Mouse (Mus musculus) hindbrain, embryonic 11.5 days (tissue): ENCODE results near the gene Cpa1. TPM values are rescaled to one million over a fixed set of nuclear protein-coding genes. Genes with fewer than 3 reads are reported as not detected.

Experiments used
- ATAC-seq: fragments of 200-750 bp; cut with Nextera tagmentation; 2 replicates; pipeline ENCODE4 v1.8.0; 2017; ENCODE audit warnings: mild to moderate bottlenecking, moderate TSS enrichment, moderate library complexity; ENCODE audit not compliant: low FRiP score
- DNase-seq: peaks from one replicate; pipeline ENCODE4 v3.0.0-alpha.2; 2015; ENCODE audit warnings: low spot score
- H3K27ac ChIP-seq: fragments of 300-500 bp; sonication (generic); 2 replicates; pipeline ENCODE4 v1.5.1; 2014; ENCODE audit warnings: mild to moderate bottlenecking, low read depth, low read length
- H3K27me3 ChIP-seq: fragments of 300-500 bp; sonication (generic); 2 replicates; pipeline ENCODE4 v1.6.1; 2014; ENCODE audit warnings: mild to moderate bottlenecking, low read length, moderate library complexity, mixed read lengths; ENCODE audit not compliant: control insufficient read depth, insufficient read depth
- H3K36me3 ChIP-seq: fragments of 300-500 bp; sonication (generic); 2 replicates; pipeline ENCODE4 v1.6.1; 2014; ENCODE audit warnings: mild to moderate bottlenecking, low read length, moderate library complexity, mixed read lengths; ENCODE audit not compliant: control insufficient read depth, insufficient read depth
- H3K4me1 ChIP-seq: fragments of 300-500 bp; sonication (generic); replicated peaks from 2 replicates; pipeline ENCODE4 v1.6.1; 2014; ENCODE audit warnings: low read length, mixed read lengths; ENCODE audit not compliant: control insufficient read depth, insufficient read depth
- H3K4me2 ChIP-seq: fragments of 300-500 bp; sonication (generic); replicated peaks from 2 replicates; pipeline ENCODE4 v1.6.1; 2014; ENCODE audit warnings: mild to moderate bottlenecking, low read depth, low read length
- H3K4me3 ChIP-seq: fragments of 300-500 bp; sonication (generic); 2 replicates; pipeline ENCODE4 v1.5.1; 2014; ENCODE audit warnings: low read depth, low read length
- H3K9ac ChIP-seq: fragments of 300-500 bp; sonication (generic); 2 replicates; pipeline ENCODE4 v1.6.1; 2014; ENCODE audit warnings: low read depth, low read length
- H3K9me3 ChIP-seq: fragments of 300-500 bp; sonication (generic); 2 replicates; pipeline ENCODE4 v1.6.1; 2016; ENCODE audit warnings: low read length; ENCODE audit not compliant: control insufficient read depth
- WGBS: fragments of 180-500 bp; shearing (Covaris S2); extraction: QIAGEN DNeasy Blood & Tissue Kit; methylation state at CpG from one replicate; pipeline ENCODE4 v1.1.7; 2014; 5-methylcytosine and 5-hydroxymethylcytosine counted together
- polyA plus RNA-seq: library from polyadenylated mRNA; unstranded; fragments of >200 nt; fragmentation: Nextera tagmentation; extraction: Ambion mirVana; gene quantifications from 2 replicates; pipeline ENCODE4 v1.2.1, GENCODE M21; 2014

The Cpa1 gene
- polyA plus RNA-seq, 1 experiment from 2014 or later: 0.11 TPM

DNA sequence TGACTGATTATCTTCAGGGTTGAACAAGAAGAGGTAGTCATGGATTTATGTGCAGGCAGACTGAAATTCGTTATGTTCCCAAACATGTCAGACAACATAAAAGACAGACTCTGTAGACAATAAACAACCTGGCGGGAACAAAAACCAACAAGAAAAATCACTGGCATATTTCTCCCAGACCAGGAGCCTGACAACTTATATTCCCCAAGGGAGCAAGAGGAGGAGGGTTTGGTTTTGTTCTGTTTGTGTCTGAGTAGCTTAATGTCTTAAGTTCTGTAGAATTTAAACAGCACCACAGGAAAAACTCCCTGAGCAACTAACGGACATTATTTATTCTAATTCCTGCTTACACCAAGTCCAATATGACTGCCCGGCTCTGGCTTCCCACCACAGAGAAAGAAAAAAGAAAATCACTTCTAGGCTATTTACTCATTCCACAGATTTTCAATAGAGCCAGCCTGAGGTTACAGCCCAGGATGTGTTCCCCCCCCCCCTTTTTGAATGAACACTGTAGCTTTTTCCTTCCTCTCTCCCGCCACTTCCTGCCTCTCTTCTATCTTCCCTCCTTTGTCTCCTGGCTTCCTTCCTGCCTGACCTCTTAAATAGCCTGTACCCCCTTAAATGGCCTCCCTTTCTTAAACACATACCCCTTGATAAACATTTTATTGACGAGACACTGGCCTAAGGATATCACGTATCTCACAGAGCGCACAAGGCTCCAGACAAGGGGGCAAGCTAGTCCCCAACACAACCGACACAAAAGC lies 13.6 kb downstream of the Cpa1 start:
- H3K9ac ChIP-seq: peak overlapping the region; percentile 12; the same call in 1 of the 2 replicates
- DNase-seq: no peak
- H3K4me3 ChIP-seq: no peak overlapping the region
- H3K27ac ChIP-seq: 0 out of 2 replicates have a peak overlapping the region, but pooled peaks have one; percentile 36
- no peaks in the 10 kb centered on the region for H3K36me3 ChIP-seq
- H3K4me1 ChIP-seq: 0 out of 2 replicates have a peak, but pooled peaks cover 2% of the 10 kb centered on the region
- no peaks in the 10 kb centered on the region for H3K27me3 ChIP-seq
- 53% methylated on average over 9 of the region's 9 CpGs for WGBS
- H3K4me2 ChIP-seq: no peak overlapping the region
- no peaks in the 10 kb centered on the region for H3K9me3 ChIP-seq
- ATAC-seq: no peak

DNA sequence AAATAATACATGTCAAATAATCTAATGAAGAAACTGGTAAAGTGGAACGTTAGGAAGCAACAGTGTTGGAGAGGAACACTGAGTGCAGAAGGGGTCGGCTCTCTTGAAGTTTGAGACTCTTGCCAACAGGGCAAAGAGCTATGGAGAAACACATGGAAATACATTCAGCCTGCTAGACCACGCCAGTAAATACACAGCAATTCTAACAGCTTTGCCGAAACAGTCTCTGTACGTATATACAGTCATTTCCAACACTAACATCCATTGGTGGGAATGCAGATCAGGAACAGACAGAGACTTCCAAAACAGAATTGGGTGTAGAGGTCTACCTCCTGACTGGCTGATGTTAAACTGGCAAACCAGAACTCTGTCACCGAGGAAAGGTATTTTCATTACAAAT lies 14.5 kb downstream of the Cpa1 start:
- H3K4me1 ChIP-seq: 0 out of 2 replicates have a peak, but pooled peaks cover 2% of the 10 kb centered on the region
- ATAC-seq (no peak), DNase-seq (no peak)
- 0 out of 2 replicates have a peak overlapping the region, but pooled peaks have one; percentile 19 for H3K27ac ChIP-seq
- no peaks in the 10 kb centered on the region for H3K9me3 ChIP-seq
- no peaks in the 10 kb centered on the region for H3K27me3 ChIP-seq
- WGBS: 79% methylated on average over 6 of the region's 6 CpGs
- no peak overlapping the region for H3K4me3 ChIP-seq
- H3K4me2 ChIP-seq: no peak overlapping the region
- H3K36me3 ChIP-seq: no peaks in the 10 kb centered on the region
- H3K9ac ChIP-seq: no peak overlapping the region

DNA sequence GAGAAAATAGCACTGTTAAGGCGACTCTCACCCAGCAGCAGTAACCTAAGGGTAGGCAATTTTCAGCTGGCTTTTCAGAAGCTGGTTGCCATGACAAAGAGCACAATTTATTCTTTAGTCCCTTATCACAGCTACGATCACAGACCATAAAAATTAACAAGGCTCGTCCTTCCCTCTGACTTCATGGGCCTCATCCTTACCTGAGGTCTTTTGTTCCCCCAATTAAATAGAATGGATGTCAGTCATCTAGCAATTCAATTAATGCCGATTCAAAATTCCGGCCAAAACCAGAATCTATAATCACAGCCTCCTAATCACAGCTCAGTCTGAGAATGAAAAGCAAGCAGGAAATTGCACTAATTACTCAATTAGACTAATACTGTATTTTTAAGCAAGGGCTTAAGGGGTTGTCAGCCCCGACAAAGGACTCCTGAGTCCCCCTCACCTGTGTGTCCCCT lies 15.4 kb downstream of the Cpa1 start:
- Histone ChIP-seq H3K27ac (0 out of 2 replicates have a peak overlapping the region, but pooled peaks have one; percentile 1), H3K4me3 (no peak overlapping the region), H3K27me3 (no peaks in the 10 kb centered on the region), H3K9ac (no peak overlapping the region), H3K36me3 (no peaks in the 10 kb centered on the region), H3K4me2 (no peak overlapping the region), H3K9me3 (no peaks in the 10 kb centered on the region), H3K4me1 (0 out of 2 replicates have a peak, but pooled peaks cover 2% of the 10 kb centered on the region)
- 45% methylated on average over 6 of the region's 6 CpGs for WGBS
- DNase-seq: no peak
- no peak for ATAC-seq

DNA sequence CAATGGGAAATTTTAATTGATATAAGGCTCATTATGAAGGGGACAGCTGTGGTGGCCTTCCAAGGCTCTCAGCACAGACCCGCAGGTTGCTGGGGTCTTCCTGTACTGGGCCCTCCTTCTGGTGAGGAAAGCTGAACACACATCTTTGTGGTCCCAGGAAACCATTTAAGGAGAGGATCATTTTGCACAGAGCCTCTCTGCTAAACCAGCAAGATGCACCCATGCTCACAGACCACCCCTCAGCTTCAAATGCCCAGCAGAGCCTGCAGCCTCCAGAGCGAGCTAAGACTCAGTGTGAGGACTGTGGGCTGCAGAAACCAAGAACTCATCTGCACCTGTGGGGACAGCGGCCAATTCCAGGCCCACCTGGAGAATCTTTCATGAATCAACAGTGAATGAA lies 15.9 kb downstream of the Cpa1 start:
- Histone ChIP-seq H3K27ac (0 out of 2 replicates have a peak overlapping the region, but pooled peaks have one; percentile 1), H3K4me2 (no peak overlapping the region), H3K27me3 (no peaks in the 10 kb centered on the region), H3K9me3 (no peaks in the 10 kb centered on the region), H3K36me3 (no peaks in the 10 kb centered on the region), H3K4me3 (no peak overlapping the region), H3K9ac (no peak overlapping the region), H3K4me1 (0 out of 2 replicates have a peak, but pooled peaks cover 2% of the 10 kb centered on the region)
- 82% methylated on average over 3 of the region's 3 CpGs for WGBS
- DNase-seq (no peak), ATAC-seq (no peak)

DNA sequence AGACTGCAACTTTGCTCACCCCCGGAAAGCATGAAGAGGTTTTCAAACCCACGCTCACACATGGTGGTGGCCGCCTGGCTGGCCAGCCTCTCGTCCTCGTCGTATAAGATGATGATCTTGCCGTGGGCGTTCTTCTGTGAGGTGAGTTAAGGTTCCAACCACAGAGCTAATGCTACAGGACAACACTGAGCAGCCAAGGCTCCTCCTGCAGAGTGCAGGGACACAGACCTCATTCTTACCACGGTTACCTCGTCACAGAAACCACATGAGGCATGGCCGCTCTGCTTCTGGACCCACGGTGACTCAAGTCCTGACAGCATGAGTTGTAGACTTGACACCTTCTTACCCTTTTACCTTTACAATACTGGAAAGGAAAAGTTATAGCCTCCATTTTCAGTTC lies 18.3 kb downstream of the Cpa1 start:
- H3K4me1 ChIP-seq: 0 out of 2 replicates have a peak, but pooled peaks cover 2% of the 10 kb centered on the region

DNA sequence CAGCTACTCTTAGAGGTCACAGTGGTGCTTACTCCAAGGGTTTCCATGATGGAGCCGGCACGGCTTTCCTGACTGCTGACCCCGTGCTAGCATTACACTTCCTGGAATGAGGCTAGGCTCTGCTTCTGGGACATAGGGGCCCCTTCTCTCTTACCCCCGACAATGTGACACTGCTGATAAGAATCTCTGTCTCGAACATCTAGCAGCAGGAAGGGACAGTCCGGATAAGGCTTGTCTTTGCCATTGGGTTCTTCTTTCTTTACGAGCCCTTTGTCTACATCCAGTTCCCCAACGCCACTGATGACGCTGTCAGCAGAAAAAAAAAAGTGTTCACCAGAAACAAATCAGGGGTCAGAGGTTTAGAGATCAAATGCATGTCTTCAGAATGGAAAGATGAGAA lies 19.6 kb downstream of the Cpa1 start:
- no peak for DNase-seq
- no peak overlapping the region for H3K9ac ChIP-seq
- 64% methylated on average over 9 of the region's 9 CpGs for WGBS
- no peak overlapping the region for H3K27ac ChIP-seq
- no peak overlapping the region for H3K4me3 ChIP-seq
- ATAC-seq: no peak
- no peaks in the 10 kb centered on the region for H3K9me3 ChIP-seq
- 0 out of 2 replicates have a peak, but pooled peaks cover 2% of the 10 kb centered on the region for H3K4me1 ChIP-seq
- H3K36me3 ChIP-seq: no peaks in the 10 kb centered on the region
- H3K4me2 ChIP-seq: no peak overlapping the region
- no peaks in the 10 kb centered on the region for H3K27me3 ChIP-seq

More for the DNA sequence above, 18.3 kb downstream of the Cpa1 start:
- DNase-seq: no peak
- Histone ChIP-seq H3K4me2 (no peak overlapping the region), H3K27me3 (no peaks in the 10 kb centered on the region), H3K36me3 (no peaks in the 10 kb centered on the region), H3K9ac (no peak overlapping the region), H3K4me3 (no peak overlapping the region), H3K9me3 (no peaks in the 10 kb centered on the region), H3K27ac (no peak overlapping the region)
- ATAC-seq: no peak
- 93% methylated on average over 12 of the region's 12 CpGs for WGBS

DNA sequence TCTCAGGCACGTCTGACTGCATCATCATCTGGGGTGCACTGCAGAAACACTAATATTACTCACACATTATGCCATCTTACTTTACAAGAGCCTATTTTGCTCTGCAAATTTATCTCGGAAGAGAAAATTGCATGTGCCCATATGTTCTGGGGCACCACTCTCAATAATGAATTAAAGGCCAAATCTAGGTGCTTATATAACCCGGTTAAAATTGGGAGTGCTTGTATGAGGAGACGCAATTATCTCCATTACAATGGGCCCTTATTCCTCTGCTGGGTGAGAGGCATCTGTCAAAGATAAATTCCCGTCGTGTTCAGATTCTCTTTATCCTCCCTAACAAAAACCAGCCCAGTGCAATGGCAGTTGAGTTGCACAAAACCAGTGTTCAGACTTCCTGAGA lies 25.8 kb downstream of the Cpa1 start:
- Histone ChIP-seq H3K27ac (0 out of 2 replicates have a peak overlapping the region, but pooled peaks have one; percentile 18), H3K4me1 (no peaks in the 10 kb centered on the region; the same call in 1 of the 2 replicates), H3K9me3 (no peaks in the 10 kb centered on the region), H3K9ac (no peak overlapping the region), H3K27me3 (no peaks in the 10 kb centered on the region), H3K4me3 (no peak overlapping the region), H3K36me3 (no peaks in the 10 kb centered on the region), H3K4me2 (no peak overlapping the region)
- ATAC-seq: no peak
- no peak for DNase-seq
- 43% methylated on average over 6 of the region's 6 CpGs for WGBS

DNA sequence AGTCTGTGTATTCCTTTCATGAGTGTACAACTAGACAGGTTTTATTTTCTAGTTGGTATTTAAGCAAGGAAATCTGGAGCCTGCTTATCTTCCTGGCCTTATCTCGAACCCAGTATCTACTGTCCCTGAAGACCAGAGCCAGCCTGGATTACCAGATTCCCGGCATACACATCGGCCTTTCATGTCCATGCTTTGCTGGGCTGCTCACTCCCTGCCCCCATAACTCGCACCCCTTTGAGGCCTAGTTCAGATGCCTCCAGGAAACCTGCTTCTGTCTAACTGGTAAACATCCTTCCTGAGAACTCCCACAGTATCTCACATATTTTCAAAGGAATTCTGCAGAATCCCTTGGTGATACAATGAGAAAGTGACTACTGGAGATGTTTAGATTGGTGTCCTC lies 26.3 kb downstream of the Cpa1 start:
- no peak overlapping the region for H3K9ac ChIP-seq
- H3K4me1 ChIP-seq: no peaks in the 10 kb centered on the region; the same call in 1 of the 2 replicates
- DNase-seq: no peak
- 51% methylated on average over 4 of the region's 4 CpGs for WGBS
- no peaks in the 10 kb centered on the region for H3K27me3 ChIP-seq
- ATAC-seq: no peak
- no peaks in the 10 kb centered on the region for H3K9me3 ChIP-seq
- H3K4me3 ChIP-seq: no peak overlapping the region
- H3K27ac ChIP-seq: 0 out of 2 replicates have a peak overlapping the region, but pooled peaks have one; percentile 18
- H3K4me2 ChIP-seq: no peak overlapping the region
- no peaks in the 10 kb centered on the region for H3K36me3 ChIP-seq

DNA sequence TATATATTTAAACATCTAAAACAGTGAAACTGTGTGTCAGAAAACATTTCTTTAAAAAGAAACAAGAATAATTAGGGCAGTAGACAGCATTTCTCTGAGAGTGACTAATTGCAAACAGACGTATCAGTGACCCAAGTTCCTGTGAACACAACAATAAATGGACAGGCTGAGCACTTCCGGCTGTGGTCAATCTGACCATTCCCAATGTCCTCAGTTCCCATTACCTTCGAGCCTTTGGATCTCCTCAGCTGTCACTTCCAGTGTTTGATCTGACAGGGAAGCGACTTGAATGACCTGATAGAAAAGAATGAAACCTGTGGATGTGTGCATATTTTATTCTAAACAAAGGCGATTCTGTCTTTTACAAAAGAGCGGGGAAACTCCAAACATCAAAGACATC lies 27.0 kb downstream of the Cpa1 start:
- Histone ChIP-seq H3K27me3 (no peaks in the 10 kb centered on the region), H3K36me3 (no peaks in the 10 kb centered on the region), H3K9ac (no peak overlapping the region), H3K9me3 (no peaks in the 10 kb centered on the region), H3K4me2 (no peak overlapping the region), H3K27ac (no peak overlapping the region), H3K4me1 (no peaks in the 10 kb centered on the region; the same call in 1 of the 2 replicates), H3K4me3 (no peak overlapping the region)
- no peak for DNase-seq
- whole genome bisulfite sequencing: 32% methylated on average over 6 of the region's 6 CpGs
- no peak for ATAC-seq
